Mouse (Mus musculus) layer of hippocampus, adult 9-11 months (tissue): ENCODE results near the gene Ctsa.
A peak's percentile ranks its signal among the peaks of the same experiment; 100 is the strongest.

Experiments
- DNase-seq: peaks from one replicate; pipeline ENCODE4 v3.0.0; 2022

Ctsa gene

DNA sequence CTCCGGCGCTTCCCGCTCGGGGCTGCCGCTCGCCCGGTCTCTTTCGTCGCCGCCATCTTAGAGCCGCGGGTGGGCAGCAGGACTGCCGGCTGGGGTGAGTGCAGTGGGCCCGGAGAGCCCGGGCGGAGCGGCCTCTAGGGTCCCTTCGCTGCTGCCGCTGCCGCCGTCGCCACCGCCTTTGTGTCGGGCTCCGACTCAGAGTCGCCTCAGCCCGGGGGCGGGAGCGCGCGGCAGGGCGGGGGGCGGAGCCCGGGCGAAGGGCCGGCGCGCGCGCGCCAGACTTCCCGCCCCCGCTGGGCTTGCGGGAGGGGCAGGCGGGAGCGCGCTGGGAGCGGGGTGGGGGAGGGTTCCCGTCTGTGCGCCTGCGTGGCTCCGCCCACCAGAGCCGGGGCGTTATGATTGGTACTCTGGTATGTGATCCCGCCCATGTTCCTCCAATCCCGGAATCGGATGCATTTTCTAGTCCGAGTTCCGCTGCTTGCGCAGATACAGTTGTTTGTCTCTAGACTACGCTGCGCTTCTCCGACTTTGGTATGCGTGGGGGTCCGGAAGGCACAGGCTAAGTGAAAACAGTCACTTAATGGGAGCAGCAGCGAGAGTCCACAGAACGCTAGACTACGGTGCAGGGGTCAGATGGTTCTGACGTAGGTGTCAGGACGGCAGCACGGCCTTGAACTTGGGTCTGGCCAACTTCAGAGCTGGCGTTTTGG, 47.0 kb downstream of the Ctsa start:
- DNase-seq = peak; percentile 96

- DNase-seq = no peak
Measured at GRCm38 (mm10) chr2:164882619-164883018, 49.9 kb downstream of the Ctsa start.

GRCm38 (mm10) chr2:164885788-164886187, 53.1 kb downstream of the Ctsa start:
- peak; percentile 74 for DNase-seq

DNA sequence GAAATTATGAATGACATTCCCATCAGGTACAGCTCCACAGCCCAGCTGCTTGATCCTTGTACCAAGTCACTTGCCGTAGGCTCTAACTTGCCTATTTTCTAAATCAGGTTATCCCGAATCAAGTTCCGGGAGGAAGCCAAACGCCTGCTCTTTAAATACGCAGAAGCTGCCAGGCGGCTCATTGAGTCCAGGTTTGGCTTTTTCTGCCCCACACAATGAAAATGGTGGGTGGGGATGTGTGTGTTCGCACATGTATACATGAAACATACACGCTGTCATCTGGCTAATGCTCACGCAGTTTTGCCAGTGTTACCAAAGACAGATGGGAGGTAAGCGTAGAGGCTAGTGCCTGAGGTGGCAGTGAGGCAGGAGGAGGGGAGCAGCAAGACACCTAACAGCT, 53.9 kb downstream of the Ctsa start:
- no peak for DNase-seq

DNA sequence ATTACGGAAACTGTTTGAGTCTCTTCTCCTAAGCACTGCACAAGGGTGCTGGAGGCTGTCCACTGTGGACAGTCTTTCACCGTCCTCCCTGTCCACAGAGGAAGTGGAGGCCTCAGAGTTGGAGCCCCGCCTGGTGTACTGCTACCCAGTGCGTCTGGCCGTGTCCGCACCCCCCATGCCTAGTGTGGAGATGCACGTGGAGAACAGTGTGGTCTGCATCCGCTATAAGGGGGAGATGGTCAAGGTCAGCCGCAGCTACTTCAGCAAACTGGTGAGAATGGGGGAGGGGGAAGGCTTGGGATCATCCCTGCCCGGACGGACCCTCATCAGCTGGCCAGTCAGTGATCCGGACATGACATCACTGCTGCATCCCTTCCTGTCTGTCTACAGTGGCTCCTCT, 56.3 kb downstream of the Ctsa start:
- no peak for DNase-seq

DNA sequence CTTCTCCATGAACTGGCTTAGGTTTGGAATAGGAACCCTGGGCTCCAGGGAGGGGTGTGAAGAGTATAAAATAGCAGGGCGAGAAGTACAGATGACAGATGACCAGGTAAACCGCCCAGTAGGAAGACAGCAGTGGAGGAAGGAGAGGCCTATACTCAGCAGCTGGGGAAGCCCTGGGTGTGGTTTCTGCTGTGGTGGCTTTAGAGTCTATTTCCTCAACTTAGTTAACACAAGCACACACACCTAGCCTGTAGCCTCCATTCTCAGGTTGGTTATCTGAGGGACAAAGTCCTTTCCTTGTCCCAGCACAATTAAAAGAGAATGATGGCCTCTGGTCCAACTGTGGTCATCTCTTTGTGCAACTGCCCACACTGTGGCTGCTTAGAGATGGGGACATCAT, 57.3 kb downstream of the Ctsa start:
- DNase-seq = no peak
